Mouse (Mus musculus) megakaryocyte-erythroid progenitor cell, adult 5 weeks (primary cell): ENCODE data around the gene Dnaic1. TPM values are rescaled to one million over a fixed set of nuclear protein-coding genes. Genes with fewer than 3 reads are reported as not detected.

Experiments
- polyA plus RNA-seq: library from polyadenylated mRNA; stranded (reverse); fragments of >175 nt; gene quantifications from 2 replicates; pipeline ENCODE4 v1.2.3, GENCODE M21; 2012

Dnaic1 gene
- not detected in 2 replicates for polyA plus RNA-seq

GRCm38 (mm10) chr4:41569411-41569885, at the start of gene Dnaic1, which contains the start of gene Fam219a:
Dnaic1 (plus strand) TSS chr4:41569775.
Fam219a (minus strand) TSS chr4:41569538.

DNA sequence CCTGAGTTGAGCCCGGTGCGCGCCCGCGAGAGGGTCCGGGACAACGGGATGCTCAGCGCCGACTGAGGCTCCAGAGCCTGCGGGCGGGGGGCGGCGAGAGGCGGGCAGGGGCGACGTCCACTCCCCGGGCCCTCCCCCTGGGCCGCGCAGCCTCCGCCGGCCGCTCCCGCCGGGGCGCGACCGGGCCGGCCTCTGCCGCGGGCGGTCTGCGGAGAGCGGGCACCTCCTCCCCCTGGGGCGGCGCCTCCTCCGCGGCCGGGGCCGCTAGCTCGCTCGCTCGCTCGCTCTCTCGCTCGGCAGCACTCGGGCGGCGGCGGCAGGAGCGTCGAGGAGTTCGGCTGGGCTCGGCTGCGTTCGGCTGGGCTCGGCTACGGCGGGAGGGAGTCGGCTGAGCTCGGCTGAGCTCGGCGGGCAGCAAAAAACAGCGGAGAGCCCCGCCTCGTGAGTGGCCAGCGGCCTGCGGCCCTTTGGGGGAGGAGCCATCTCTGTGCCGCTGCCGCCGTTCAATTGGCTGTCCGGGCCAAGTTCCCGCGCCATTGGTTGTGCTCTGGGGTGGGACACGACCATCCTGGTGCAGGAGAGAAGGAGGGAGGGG, 70.4 kb downstream of the Dnaic1 start, which contains the start of gene Enho:
TSS of gene Enho (minus strand) at position 412 of the 595 bp plus-strand sequence.

Other genes starting within 250 kb of the Dnaic1 start
- gene Ubap1, start 220.8 kb upstream of the Dnaic1 start, polyA plus RNA-seq: 38.0 and 58.3 TPM in 2 replicates
- gene Kif24, start 104.9 kb upstream of the Dnaic1 start, polyA plus RNA-seq: 1.6 and 2.0 TPM in 2 replicates
- gene Nudt2, start 104.6 kb upstream of the Dnaic1 start, polyA plus RNA-seq: 6.1 and 6.4 TPM in 2 replicates
- not detected in 2 replicates for gene AI464131, start 66.7 kb upstream of the Dnaic1 start, polyA plus RNA-seq
- not detected in 2 replicates for gene 1110017D15Rik, start 52.4 kb upstream of the Dnaic1 start, polyA plus RNA-seq
- 7.7 and 8.8 TPM in 2 replicates for gene Fam219a, start 237 bp upstream of the Dnaic1 start, polyA plus RNA-seq
- gene Enho, start 70.5 kb downstream of the Dnaic1 start, polyA plus RNA-seq: 0.40 TPM in 1 of 2 replicates, not detected in the other
- 0.04 TPM in 1 of 2 replicates, not detected in the other for gene Cntfr, start 127.3 kb downstream of the Dnaic1 start, polyA plus RNA-seq
- 67.6 and 73.0 TPM in 2 replicates for gene Il11ra1, start 130.2 kb downstream of the Dnaic1 start, polyA plus RNA-seq
- gene Rpp25l, start 143.8 kb downstream of the Dnaic1 start, polyA plus RNA-seq: 52.4 and 61.5 TPM in 2 replicates
- 198 and 248 TPM in 2 replicates for gene Dctn3, start 153.4 kb downstream of the Dnaic1 start, polyA plus RNA-seq
- gene Arid3c, start 161.4 kb downstream of the Dnaic1 start, polyA plus RNA-seq: not detected in 2 replicates
- gene Galt, start 185.5 kb downstream of the Dnaic1 start, polyA plus RNA-seq: 52.2 and 57.1 TPM in 2 replicates
- gene Sigmar1, start 186.4 kb downstream of the Dnaic1 start, polyA plus RNA-seq: 52.0 and 61.8 TPM in 2 replicates
- 53.7 and 60.7 TPM in 2 replicates for gene Ccl27a, start 204.5 kb downstream of the Dnaic1 start, polyA plus RNA-seq